Mouse (Mus musculus) kidney, postnatal 36 days (tissue): ENCODE measurements around the gene Wdr73.

Experiments used
- DNase-seq, 2 experiments: peaks; one replicate each; pipeline ENCODE4 v3.0.0; 2021 to 2022; ENCODE audit warnings: mixed read lengths in 2 of 2

The Wdr73 gene

DNA sequence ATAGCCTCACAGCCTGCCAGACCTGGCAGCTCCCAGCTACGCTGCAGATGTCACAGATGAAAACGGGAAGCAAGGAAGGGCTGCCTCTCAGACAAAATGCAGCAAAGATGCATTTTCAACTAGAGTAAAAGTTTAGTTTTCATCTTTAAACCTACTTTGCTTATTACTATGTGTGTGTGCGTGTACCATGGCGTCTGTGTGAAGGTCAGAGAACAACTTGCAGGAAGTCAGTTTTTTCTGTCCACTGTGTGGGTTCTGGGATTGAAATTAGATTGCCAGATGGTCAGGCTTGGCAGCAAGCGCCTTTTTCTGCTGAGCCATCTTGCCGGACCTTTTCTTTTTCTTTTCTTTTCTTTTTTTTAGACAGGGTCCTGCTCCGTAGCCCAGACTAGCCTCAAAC, 6.9 kb downstream of the Wdr73 start:
- DNase-seq = no peak

DNA sequence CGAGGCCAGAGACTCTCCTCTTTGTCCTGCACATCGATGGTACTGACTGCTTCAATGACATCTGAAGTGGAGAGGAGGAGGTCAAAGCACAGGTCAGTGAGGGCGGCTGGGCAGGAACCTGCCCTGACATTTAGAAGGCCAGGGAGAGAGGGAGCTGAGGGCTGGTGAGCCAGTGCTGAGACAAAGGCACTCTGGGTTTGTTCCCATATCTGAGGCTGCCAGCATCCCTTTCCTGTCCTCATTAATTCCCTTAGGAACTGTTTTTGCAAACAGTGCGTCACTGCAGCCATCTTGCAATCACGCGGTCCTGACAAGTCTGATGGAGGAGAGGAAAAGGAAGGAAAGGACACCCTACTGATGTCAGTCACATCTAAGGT, 7.3 kb downstream of the Wdr73 start:
- DNase-seq = peak; percentile 44 to 73

DNA sequence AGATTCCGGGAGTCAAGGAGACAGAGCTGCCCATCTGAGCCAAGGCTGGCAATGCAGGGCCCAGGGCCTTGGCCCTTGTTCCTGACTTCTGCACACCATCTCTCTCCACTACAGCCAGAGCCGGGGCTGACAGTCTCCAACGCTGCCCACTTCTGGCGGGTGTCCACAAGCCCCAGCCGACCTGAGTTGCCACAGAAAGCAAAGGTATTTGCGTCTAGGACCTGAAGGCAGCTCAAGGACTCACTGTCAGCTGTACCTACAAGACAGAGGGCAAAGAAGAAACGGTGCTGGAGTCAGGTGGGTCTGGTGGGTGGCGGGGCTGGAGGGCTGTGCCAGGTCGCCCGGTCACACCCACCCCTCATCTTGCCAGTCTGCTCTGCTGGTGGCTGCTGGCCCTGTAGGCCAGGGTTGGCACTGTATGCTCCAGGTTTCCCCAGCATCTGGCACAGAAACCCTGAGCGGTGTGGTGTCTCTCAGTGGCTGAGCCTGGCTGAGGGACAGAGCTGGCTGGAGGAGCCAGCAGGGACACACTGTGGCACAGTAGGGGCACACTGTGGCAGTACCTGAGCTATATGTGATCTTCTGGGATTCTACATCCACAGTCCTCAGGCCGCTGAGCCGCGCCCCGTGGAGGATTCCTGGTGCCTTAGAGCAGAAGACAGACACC, 7.8 kb downstream of the Wdr73 start:
- no peak for DNase-seq

DNA sequence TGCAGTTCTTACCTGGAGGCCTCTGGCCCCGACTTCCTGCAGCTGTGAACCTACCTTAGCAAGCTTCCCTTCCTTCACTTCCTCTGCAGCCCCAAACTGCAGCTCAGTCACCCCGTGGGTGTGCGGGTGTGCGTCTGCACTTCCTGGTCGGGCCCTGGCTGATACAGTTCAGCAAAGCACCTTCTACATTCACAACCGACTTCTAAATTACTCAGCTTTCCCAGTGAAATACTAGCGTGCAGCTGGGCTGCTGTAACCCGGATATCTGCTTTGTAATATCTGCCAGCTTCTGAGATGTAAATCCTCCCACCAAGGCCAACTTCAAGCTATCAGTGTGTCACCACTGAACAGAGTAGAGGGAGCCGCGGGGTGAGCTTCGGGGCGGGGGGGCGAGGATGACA, 11.2 kb downstream of the Wdr73 start:
- DNase-seq = no peak

DNA sequence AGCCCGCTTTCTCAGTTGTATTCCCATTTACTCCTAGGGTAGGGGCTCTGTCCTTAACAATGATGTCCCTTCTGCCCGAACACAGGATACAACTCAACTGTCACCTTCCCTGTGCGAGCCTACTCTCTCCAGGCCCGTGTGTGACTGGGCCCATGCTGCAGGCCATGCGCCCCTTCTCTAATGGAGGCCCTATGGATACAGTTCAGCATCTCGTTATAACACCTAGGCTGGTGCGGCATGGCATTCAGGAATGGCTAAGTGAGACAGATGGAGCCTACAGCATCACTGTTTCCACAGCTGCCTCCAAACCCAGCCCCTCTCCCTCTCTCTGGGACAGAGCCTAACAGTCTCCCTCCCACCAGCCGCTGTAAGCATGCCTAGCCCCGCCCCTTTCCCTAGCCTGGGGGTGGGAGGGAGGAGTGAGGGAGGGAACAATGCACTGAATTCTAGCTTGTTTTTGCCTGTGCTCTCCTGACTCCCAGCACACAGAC, 12.0 kb downstream of the Wdr73 start:
- peak; percentile 49 to 76 for DNase-seq

DNA sequence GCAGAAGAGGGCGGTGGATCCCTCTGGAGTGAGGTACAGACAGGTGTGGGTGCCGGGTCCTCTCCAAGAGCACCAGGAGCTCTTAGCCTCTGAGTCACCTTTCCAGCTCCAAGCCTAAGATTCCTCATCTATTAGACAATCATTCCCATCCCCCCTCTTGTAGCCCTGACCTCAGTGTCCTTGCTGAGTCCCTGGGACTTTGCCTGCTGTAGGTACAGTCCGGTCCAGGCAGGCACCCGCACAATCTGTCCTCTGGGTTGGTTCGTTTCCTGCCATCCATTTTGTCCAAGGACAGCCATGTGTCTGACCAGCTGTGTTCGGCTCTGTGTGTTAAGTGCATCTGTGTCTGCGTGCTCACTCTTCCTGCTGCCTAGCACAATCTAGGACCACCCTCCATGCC, 12.5 kb downstream of the Wdr73 start:
- no peak for DNase-seq

DNA sequence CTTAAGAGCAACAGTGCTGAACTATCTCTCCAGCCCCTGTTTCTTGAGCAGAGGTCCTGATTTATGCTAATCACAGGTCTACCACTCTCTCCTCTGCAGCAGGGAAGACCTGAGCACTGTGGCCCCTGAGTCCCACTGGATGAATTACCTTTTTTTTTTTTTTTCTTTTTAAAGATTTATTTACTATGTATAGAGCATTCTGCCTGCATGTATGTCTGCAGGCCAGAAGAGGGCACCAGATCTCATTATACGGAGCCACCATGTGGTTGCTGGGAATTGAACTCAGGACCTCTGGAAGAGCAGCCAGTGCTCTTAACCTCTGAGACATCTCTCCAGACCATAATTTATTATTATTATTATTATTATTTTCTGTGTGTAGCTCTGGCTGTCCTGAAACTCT, 15.4 kb downstream of the Wdr73 start:
- DNase-seq = peak in 1 of 2 experiments; percentile 55

DNA sequence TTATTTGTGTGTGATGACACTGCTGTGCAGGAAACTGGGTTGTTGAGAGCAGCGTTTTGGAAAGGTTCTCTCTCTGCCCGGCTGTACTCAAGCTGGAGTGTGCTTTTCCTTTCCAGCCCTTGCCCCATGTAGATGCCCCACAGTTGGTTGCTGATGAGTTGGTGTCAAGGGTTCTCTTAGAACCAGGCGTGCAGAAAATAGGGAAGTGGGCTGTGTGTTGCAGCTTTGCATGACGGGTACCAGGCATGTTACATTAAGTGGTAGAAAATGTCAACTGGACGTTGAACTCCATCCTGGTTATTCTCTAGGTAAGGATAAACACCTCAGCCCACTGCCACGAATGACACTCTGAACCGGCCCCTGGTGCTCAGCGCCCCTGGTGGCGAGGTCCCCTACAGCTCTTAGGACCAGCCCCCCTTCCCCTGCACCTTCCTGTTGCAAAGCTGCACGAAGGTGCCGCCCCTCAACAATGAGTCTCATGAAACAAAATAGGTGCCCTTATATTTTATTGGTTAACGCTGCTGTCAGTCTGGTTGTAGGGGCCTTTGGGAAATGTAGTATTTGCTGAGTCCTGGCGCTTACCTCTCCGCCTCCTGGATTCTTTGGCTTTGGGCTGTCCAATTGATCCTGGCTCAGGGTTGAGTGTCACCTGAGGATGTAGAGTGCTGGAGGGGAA, 18.1 kb downstream of the Wdr73 start:
- DNase-seq = peak; percentile 78 to 86

DNA sequence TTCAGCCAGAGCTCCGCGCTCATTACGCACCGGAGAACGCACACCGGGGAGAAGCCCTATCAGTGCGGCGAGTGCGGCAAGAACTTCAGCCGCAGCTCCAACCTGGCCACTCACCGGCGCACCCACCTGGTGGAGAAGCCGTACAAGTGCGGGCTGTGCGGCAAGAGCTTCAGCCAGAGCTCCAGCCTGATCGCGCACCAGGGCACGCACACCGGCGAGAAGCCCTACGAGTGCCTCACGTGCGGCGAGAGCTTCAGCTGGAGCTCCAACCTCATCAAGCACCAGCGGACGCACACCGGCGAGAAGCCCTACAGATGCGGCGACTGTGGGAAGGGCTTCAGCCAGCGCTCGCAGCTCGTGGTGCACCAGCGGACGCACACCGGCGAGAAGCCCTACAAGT, 25.3 kb downstream of the Wdr73 start:
- DNase-seq = no peak

DNA sequence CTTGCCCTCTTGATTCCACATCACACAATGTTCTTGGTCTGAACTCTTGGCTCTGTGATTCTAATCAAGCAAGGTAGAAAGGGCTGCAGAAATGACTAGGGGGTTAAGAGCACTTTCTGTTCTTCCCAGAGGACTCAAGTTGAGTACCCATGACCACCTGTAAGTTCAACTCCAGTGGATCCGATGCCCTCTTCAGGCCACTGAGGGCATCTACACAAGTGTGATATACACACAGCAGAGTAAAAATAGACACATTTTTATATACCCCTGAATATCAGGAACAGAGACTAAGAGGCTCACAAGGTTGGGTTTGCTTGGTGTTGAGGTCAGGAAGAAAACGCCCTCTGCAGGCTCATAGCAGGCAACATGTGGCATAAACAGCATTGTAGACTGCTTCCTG, 27.4 kb downstream of the Wdr73 start:
- no peak for DNase-seq

DNA sequence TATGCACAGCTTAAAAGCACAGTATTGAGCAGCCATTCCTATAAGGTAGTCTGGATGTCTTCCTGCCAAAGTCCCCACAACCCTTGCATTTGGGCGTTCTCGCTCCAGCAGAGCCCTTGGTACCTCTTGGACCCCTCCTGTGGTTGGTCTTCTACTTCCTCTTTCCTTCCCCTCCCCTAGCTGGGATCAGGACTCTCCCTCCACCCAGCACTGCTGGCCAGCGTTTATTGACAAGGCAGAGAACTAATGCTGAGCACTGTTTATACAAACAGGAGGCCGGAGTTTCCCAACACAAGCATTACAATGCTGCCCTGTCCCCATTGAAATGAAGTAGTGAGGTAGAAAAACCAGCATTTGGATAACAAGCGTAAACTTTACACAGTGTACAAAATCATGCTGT, 28.0 kb downstream of the Wdr73 start:
- no peak for DNase-seq

DNA sequence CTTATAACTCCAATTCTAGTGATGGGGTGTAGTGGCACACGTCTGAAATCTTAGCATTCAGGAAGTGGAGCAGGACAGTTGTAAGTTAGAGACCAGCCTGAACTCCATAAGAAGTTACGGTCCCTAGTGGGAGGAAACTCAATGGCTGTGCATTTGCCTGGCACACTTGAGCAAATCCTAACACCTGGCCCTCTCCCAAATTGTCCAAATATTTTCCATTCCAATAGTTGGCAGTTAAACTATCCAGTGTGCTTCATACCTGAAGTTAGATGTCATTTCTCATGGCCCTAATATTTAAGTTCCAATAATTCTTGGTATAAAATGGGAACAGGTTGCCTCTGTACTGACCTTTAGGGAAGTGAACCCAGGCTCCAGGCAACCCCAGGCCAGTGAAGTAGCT, 32.4 kb downstream of the Wdr73 start:
- peak in 1 of 2 experiments; percentile 41 for DNase-seq

DNA sequence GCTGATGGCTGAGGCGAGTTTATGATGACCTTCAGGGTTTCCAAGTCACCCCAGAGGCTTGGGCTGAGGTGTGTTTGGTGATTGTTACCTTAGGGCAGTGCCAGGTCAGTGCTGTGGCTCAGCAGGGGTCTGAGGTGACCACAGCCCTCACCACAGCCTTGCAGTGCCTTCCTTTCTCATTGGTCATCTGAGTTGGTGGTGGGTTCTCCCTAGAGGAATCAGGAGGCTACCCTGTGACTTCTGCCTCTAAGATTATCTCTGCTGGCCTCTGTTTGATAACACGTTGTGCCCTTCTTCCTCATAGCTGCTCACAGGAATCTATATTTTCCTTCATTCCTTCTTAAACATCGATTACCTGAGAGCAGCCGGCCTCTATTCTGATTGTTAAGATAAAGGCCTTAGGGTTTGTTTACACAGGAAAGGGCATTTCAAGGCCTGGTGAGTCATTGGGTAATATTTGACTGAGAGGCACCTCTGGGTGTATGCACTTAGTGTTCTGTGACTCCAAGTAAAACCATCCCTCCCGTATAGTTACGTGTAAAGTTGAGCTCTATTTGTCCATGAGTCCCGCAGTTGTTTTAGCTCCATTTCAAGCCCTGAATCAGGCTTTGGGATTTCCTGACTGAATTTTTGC, 34.4 kb downstream of the Wdr73 start:
- peak; percentile 44 to 75 for DNase-seq

DNA sequence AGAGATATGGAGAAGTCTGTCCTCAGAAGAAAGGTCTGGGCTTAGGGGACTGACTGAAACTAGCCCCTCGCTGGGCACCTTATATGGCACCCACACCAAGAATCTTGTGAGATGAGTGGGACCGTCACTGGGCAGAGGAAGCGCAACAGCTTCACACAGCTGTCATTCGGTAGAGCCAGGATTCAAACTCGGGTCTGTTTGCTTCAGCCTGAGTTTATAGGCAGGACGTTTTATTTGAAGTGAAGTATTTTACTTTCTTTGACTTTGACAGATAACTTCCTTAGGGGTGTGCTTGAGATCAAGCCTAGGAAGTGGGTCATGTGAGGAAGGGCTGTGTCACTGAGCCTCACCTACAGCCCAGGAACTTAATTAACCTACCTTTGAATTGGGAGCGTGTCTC, 35.5 kb downstream of the Wdr73 start:
- DNase-seq = no peak

DNA sequence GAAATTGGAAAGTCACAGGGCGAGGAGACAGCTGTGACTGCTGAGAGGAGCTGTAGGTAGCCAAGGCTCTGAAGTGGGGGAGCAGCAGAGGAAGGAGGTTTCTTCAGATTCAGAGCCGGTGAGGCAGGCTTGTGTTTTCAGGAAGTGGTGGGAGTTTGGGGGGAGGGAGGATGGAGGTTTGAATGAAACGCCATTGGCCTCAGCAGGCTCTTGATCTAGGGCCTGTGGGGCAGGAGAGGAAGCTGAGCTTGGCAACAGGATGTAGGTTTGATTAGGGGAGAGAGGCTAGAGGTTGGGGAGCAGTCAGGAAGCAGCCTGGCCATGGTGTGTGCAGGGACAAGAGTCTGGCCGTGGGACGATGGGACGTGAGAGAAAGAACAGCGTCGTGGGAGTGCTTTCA, 36.2 kb downstream of the Wdr73 start:
- no peak for DNase-seq

DNA sequence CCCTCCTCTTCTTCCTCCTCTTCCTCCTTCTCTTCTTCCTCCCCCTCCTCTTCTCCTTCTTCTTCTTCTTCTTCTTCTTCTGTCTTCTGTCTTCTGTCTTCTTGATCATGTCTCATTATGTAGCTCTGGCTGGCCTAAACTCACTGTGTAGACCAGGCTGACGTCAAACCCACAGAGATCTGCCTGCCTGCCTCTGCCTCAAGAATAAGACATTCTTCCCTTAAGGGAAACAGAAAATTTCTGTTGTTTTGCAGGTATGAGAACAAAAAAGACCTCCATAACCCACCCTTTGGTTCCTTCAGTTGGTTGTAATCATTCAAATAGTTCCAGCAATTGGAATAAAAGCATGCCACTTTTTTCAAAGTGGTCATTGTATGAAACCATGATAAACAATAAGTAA, 36.9 kb downstream of the Wdr73 start:
- no peak for DNase-seq

DNA sequence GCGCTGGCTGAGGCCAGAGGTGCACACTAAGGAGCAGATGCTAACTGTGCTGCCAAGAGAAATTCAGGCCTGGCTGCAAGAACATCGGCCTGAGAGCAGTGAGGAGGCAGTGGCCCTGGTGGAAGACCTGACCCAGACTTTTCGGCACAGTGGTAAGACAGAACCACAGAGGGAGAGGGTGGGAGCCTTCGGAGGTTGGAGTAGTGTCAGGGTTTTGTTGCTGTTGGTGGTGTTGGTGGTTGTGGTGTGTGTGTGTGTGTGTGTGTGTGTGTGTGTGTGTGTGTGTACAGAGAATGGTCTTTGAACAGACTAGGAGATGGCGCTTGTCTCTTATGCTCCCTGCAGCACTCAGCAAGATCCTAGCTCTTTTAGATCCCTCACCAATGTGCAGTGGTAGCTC, 37.5 kb downstream of the Wdr73 start:
- no peak for DNase-seq

DNA sequence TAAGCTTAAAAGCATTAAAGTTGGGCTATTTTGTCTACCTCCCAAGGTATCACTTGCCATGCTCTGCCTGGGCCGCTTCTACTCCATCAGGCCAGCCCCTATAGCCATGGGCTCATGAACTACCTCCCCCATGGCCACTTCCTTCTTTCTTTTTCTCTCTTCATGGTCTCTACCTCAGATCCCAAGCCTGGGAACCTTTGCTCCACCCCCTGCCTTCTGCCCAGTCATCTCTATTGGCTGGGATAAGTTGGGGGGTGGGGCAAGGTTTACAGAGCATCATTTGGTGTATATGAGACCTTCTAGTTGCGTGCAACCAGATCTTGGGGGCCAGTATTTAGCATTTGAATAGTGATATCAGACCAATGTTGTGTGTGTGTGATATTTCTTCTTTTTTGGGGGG, 38.6 kb downstream of the Wdr73 start:
- DNase-seq = no peak

DNA sequence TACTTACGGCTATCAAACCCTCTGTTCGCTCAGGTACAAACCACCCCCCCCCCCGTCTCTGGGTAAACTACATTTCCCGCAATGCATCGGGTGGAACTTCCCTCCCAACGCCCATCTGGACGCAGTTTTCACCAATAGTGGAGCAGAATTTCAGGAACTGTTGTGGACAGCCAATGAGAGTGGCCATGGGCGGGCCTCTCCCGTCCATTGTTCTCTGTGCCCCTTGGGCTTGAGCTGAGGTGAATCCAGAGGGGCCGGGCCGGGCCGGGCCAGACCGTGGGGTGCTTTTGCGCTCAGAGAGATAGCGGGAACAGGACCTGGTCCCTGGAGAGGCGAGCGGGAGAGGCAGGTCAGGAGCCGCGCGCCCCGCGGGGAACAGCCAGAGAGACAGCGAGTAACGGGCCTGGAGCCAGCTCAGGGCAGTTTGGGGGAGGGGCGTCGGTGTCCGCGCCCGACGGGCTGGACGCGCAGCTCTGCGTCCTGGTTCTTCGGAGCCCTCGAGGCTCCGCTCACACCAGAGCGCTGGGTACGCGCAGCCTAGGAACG, 40.3 kb downstream of the Wdr73 start, which contains the start of gene Zscan2:
Gene Zscan2 (plus strand): TSS at position 192 of the 546 bp plus-strand sequence.
- peak; percentile 91 to 96 for DNase-seq

DNA sequence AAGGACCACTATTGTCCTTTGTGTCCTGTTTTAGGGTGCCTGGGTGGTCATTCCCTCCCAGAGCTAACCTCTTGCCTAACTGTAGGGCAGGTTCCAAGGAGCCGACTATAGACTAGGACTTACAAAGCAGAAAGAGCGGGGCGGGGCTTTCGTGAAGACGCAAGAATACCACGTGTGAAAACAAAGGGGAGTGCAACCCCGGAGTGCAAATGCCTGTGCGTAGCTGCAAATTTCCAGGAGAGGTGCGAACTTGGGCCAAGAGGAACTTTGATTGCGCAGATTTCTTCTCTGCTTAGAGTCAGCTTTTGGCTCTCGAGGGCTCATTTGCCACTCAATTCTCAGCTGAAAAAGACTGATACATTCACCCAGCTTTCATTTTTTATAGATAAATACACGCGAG, 40.8 kb downstream of the Wdr73 start:
- DNase-seq = peak; percentile 79 to 83

DNA sequence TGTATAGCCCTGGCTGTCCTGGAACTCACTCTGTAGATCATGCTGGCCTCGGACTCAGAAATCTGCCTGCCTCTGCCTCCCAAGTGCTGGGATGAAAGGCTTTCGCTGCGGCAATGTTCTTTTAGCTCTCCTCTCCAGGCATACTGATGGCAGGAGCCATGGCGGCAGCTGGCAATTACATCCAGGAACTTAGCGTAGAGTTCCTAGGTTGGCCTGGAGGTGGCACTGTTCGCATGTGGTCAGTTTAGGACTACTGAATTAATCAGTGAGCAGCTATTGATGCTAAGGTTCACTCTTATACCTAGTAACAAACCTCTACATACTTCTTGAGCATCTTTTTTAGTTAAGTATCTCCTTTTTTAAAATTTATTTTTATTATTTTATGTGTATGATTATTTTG, 43.9 kb downstream of the Wdr73 start:
- peak; percentile 84 to 91 for DNase-seq

DNA sequence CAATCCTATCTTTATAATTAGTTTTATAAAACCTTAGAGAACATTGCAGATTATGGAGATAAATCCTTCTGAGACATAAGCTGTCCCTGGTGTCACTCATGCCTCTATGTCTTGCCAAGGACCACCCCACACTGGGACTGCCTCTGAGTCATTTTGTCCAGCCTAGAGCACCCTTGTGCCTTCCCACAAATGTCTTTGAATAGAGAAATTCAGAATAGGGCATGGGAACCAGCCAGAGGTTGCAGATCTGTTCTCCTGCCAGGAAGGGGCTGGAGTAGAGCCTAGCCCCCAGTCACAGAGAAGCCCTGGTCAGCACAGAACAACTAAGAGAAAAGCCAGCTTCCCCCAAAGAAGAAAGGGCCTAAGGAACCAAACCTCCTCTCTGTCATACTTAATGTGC, 45.8 kb downstream of the Wdr73 start:
- DNase-seq = no peak

DNA sequence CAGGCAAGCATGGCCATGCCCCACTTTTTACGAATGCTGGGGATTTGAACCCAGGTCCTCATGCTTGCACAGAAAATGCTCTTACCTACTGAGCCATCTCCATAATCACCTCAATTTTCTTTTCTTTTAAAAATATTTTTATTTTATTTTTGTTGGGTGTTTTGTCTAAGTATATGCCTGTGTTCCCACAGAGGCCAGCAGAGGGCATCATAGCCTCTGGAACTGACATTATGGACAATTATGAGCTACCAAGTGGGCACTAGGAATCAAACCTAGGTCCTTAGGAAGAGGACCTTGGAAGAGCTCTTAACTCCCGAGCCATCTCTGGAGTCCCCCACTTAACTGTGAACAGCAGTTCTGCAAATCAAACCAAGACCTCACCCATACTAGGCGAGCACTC, 47.9 kb downstream of the Wdr73 start:
- no peak for DNase-seq

DNA sequence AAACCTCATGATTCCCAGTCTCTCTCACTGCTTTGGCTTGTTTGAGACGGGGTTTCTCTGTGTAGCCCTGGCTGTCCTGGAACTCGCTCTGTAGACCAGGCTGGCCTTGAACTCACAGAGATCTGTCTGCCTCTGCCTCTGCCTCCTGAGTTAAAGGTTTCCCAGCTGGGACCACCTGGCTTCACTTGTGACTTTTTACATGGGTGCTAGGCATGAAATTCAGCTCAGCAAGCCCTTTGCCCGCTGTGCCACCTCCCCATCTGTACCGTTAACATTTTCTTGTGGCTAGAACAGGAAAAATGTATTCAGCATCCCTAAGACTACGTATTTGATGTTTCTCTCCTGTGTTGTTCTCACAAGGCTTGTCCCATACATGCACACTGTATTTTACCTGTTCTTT, 50.5 kb downstream of the Wdr73 start:
- DNase-seq = no peak
